Mouse (Mus musculus) neural tube, embryonic 11.5 days (tissue): ENCODE measurements around the gene Drosha. TPM values are rescaled to one million over a fixed set of nuclear protein-coding genes. Genes with fewer than 3 reads are reported as not detected.
A peak's percentile ranks its signal among the peaks of the same experiment; 100 is the strongest.

Experiments
- ATAC-seq: fragments of 200-750 bp; cut with Nextera tagmentation; 2 replicates; pipeline ENCODE4 v1.8.0; 2017; ENCODE audit warnings: moderate number of reproducible peaks, mild to moderate bottlenecking, moderate TSS enrichment, moderate library complexity; ENCODE audit not compliant: insufficient read depth, low FRiP score, low TSS enrichment
- DNase-seq: peaks from one replicate; pipeline ENCODE4 v3.0.0-alpha.2; 2015; ENCODE audit warnings: low spot score
- H3K27ac ChIP-seq: fragments of 300-500 bp; sonication (generic); 2 replicates; pipeline ENCODE4 v1.5.1; 2014; ENCODE audit warnings: low read depth, mild to moderate bottlenecking, low read length
- H3K27me3 ChIP-seq: fragments of 300-500 bp; sonication (generic); 2 replicates; pipeline ENCODE4 v1.6.1; 2014; ENCODE audit warnings: mild to moderate bottlenecking, low read length, mixed read lengths; ENCODE audit not compliant: control insufficient read depth, insufficient read depth
- H3K36me3 ChIP-seq: fragments of 300-500 bp; sonication (generic); 2 replicates; pipeline ENCODE4 v1.6.1; 2014; ENCODE audit warnings: mild to moderate bottlenecking, low read length, moderate library complexity, mixed read lengths; ENCODE audit not compliant: control insufficient read depth, insufficient read depth
- H3K4me1 ChIP-seq: fragments of 300-500 bp; sonication (generic); 2 replicates; pipeline ENCODE4 v1.6.1; 2014; ENCODE audit warnings: low read length, mixed read lengths; ENCODE audit not compliant: control insufficient read depth, insufficient read depth
- H3K4me2 ChIP-seq: fragments of 300-500 bp; sonication (generic); 2 replicates; pipeline ENCODE4 v1.6.1; 2014; ENCODE audit warnings: low read depth, mild to moderate bottlenecking, moderate library complexity
- H3K4me3 ChIP-seq: fragments of 300-500 bp; sonication (generic); 2 replicates; pipeline ENCODE4 v1.5.1; 2014; ENCODE audit warnings: low read depth, low read length
- H3K9ac ChIP-seq: fragments of 300-500 bp; sonication (generic); 2 replicates; pipeline ENCODE4 v1.6.1; 2014; ENCODE audit warnings: mild to moderate bottlenecking, low read length
- H3K9me3 ChIP-seq: fragments of 300-500 bp; sonication (generic); 2 replicates; pipeline ENCODE4 v1.6.1; 2016; ENCODE audit warnings: low read length; ENCODE audit not compliant: control insufficient read depth
- WGBS: fragments of 180-500 bp; shearing (Covaris S2); extraction: QIAGEN DNeasy Blood & Tissue Kit; methylation state at CpG from one replicate; pipeline ENCODE4 v1.1.7; 2014; 5-methylcytosine and 5-hydroxymethylcytosine counted together
- polyA plus RNA-seq: library from polyadenylated mRNA; unstranded; fragments of >200 nt; fragmentation: Nextera tagmentation; extraction: Ambion mirVana; gene quantifications from 2 replicates; pipeline ENCODE4 v1.2.1, GENCODE M21; 2014

Drosha gene
- polyA plus RNA-seq, 1 experiment from 2014 or later, result 81.0 TPM

DNA sequence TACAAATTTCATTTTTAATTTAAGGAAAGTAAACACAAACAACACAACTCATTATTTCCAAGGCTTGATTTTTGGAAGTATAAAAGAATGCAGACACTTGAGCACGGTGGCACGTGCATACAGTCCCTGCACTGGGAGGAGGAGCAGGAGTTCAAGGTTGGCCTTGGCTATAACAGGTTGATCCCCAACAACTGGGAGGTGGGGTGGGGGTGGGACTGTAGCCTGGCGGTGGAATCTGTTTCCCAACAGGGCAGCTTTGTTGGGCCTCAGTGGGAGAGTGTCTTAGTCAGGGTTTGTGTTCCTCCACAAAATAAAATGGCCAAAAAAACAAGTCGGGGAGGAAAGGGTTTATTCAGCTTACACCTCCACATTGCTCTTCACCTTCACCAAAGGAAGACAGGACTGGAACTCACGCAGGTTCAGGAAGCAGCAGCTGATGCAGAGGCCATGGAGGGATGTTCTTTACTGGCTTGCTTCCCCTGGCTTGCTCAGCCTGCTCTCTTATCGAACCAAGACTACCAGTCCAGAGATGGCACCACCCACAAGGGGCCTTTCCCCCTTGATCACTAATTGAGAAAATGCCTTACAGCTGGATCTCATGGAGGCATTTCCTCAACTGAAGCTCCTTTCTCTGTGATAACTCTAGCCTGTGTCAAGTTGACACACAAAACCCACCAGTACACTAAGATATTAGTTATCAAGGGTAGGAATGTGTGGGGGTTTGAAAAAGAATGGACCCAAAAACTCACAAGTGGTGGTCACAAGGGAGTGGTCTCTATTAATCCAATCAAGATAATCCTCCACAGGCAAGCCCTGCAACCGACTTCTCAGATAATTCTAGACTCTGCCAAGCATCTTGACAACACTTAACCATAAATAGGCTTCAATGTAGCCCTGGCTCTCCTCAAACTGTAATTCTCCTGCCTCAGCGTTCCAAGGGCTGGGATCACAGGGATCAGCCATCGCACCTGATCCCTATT is 1.9 kb upstream of the Drosha start:
- no peaks in the 10 kb centered on the region for H3K27me3 ChIP-seq
- no peak for ATAC-seq
- H3K9ac ChIP-seq, result no peak overlapping the region
- H3K4me2 ChIP-seq, result no peak overlapping the region
- DNase-seq, result no peak
- no peak overlapping the region for H3K27ac ChIP-seq
- H3K9me3 ChIP-seq, result no peaks in the 10 kb centered on the region
- WGBS, result 82% methylated on average over 9 of the region's 9 CpGs
- H3K4me1 ChIP-seq, result peaks cover 11% of the 10 kb centered on the region; the same call in 1 of the 2 replicates
- no peak overlapping the region for H3K4me3 ChIP-seq
- peaks cover 13% of the 10 kb centered on the region for H3K36me3 ChIP-seq

DNA sequence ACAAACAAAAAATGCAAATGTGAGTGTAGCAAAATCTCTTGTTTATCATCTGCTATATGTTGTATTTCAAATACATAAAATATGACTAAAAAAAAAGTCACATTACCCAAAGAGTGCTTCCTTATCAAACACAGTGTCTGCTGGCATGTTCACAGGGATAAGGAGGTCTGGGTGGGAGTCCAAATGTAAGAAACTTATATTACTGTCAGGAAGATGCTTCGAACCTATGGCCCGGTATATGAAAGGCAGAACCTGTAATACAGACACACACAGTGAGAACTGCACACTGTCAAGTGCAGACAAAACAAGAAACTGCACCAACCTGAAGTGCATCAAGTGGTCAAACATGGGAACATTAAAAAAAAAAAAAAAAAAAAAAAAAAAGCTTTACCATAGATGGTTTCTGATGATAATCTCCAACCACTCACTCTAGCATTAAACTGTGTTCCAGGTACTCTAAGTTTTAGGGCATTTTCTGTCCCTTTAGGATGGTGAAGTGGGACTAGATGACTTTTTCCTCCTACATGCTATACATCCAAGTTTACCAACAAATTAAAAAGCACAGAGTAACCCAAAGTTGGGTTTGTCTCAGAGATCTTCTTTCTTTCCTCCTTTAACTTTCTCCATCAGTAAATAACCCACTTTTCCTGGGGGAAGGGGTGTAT is 1.0 kb upstream of the Drosha start:
- Histone ChIP-seq H3K4me2 (peak overlapping the region; percentile 69), H3K9me3 (no peaks in the 10 kb centered on the region), H3K9ac (peak overlapping the region; percentile 93), H3K36me3 (peaks cover 13% of the 10 kb centered on the region), H3K4me1 (peaks cover 11% of the 10 kb centered on the region; the same call in 1 of the 2 replicates), H3K27me3 (no peaks in the 10 kb centered on the region), H3K27ac (no peak overlapping the region), H3K4me3 (peak overlapping the region; percentile 89)
- 92% methylated on average over 2 of the region's 2 CpGs for WGBS
- ATAC-seq, result no peak
- DNase-seq, result no peak

DNA sequence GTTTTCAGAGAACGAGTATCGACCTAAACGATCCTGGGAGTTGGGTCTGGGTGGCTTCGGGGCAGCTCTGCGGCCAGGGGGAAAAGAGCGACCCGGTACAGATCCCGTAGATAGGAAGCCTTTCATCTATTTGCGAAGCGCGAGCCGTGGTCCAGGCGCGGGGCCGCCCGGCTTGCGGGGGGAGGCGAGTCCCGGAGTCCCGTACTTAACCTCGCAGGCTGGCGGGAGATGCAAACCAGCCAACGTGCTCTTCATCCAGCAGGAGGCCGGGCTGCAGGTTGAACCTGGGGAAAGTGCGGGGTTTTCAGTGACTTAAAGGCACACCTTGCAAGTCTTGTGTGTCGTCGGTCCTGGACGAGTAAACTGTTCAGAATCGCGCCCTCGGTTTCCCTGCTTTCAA is 350 bp downstream of the Drosha start:
- peaks cover 11% of the 10 kb centered on the region for H3K36me3 ChIP-seq
- no peaks in the 10 kb centered on the region for H3K9me3 ChIP-seq

DNA sequence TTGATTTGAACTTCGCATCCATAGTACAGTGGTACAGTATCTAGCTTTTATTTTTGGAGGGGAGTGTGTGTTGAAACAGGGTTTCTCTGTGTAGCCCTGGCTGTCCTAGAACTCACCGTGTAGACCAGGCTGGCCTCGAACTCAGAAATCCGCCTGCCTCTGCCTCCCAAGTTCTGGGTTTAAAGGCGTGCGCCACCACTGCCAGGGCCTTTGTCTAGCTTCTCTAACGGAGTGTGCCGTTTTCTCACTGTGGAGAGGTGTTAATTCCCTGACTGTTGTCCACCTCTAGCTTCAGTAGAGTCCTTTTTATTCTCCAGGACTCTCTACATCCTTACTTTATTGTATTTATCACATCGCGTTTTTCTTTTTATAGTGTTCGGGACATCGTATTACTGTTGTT is 793 bp downstream of the Drosha start:
- no peak for ATAC-seq
- peak overlapping the region; percentile 66 for H3K4me2 ChIP-seq
- H3K27me3 ChIP-seq, result no peaks in the 10 kb centered on the region
- H3K4me1 ChIP-seq, result peaks cover 11% of the 10 kb centered on the region; the same call in 1 of the 2 replicates
- peak overlapping the region; percentile 89 for H3K4me3 ChIP-seq
- 53% methylated on average over 12 of the region's 12 CpGs for WGBS
- H3K9me3 ChIP-seq, result no peaks in the 10 kb centered on the region
- peaks cover 11% of the 10 kb centered on the region for H3K36me3 ChIP-seq
- peak overlapping the region; percentile 88 for H3K9ac ChIP-seq
- no peak for DNase-seq
- H3K27ac ChIP-seq, result no peak overlapping the region

More for the DNA sequence above, 350 bp downstream of the Drosha start:
- Histone ChIP-seq H3K9ac (peak overlapping the region; percentile 88), H3K4me2 (peak overlapping the region; percentile 66), H3K27ac (peak overlapping the region; percentile 76; the same call in 1 of the 2 replicates), H3K4me3 (peak overlapping the region; percentile 89), H3K4me1 (peaks cover 11% of the 10 kb centered on the region; the same call in 1 of the 2 replicates), H3K27me3 (no peaks in the 10 kb centered on the region)
- WGBS, result under 1% methylated on average over 31 of the region's 31 CpGs
- ATAC-seq (no peak; the same call in 1 of the 2 replicates), DNase-seq (no peak)

DNA sequence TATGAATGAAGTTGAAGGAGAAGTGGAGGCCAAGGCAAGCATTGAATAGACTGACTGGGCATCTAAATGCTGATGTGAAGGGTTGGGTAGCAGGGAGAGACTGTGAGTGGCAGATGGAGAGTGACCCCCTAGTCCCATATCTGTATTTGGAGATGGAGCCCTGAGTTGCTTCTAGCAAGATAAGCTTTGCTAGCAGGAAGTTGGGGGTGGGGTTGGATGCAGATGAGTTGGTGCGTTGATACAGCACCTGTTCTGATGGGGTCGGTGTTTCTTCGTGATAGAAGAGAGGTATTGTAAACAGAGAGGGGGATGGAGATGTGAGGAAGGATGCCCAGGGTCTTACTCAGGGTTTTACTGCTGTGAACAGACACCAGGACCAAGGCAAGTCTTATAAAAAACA is 5.3 kb downstream of the Drosha start:
- DNase-seq (no peak), ATAC-seq (no peak)
- Histone ChIP-seq H3K9ac (no peak overlapping the region), H3K27me3 (no peaks in the 10 kb centered on the region), H3K27ac (no peak overlapping the region), H3K9me3 (no peaks in the 10 kb centered on the region), H3K4me2 (no peak overlapping the region), H3K4me3 (no peak overlapping the region), H3K36me3 (peaks cover 17% of the 10 kb centered on the region), H3K4me1 (peaks cover 7% of the 10 kb centered on the region; the same call in 1 of the 2 replicates)
- 95% methylated on average over 3 of the region's 3 CpGs for WGBS

DNA sequence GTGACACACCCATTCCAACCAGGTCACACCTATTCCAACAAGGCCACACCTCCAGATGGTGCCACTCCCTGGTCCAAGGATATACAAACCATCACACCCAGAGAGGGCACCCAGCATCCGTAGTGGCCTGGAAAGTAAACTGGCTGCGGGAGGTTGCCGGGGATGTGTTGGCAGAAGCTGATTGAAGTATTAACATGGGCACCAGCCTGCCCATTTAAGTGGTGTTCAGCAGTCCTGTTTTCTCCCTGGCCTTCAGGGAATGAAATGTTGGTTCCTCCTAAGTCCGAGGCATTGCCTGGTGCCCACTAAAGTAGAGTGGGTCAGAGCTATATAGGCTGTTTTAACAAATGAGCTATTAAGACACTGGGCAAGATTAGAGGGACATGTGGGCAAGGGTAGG is 8.0 kb downstream of the Drosha start:
- Histone ChIP-seq H3K36me3 (peaks cover 20% of the 10 kb centered on the region), H3K4me2 (no peak overlapping the region), H3K27me3 (no peaks in the 10 kb centered on the region), H3K27ac (no peak overlapping the region), H3K4me1 (no peaks in the 10 kb centered on the region), H3K9me3 (no peaks in the 10 kb centered on the region), H3K4me3 (no peak overlapping the region), H3K9ac (no peak overlapping the region)
- ATAC-seq (no peak), DNase-seq (no peak)
- 96% methylated on average over 4 of the region's 4 CpGs for WGBS

DNA sequence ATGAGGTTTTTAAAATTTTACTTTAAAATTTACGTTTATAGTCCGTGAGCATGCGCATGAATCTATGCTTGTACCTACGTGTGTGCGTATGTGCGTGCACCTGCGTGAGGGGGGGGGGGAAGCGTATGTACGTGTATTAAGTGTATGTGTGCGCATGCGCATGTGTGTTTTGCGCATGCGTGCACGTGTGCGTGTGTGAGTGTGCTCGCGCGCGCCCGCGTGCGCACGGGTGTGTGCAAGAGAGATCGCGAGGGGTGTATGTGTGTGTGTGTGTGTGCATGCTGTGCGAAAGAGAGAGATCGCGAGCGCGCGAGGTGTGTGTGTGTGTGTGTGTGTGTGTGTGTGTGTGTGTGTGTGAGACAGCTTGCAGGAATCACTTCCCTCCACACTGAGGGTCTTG is 8.8 kb downstream of the Drosha start:
- Histone ChIP-seq H3K36me3 (peaks cover 13% of the 10 kb centered on the region), H3K27me3 (no peaks in the 10 kb centered on the region), H3K9me3 (no peaks in the 10 kb centered on the region), H3K9ac (no peak overlapping the region), H3K27ac (no peak overlapping the region), H3K4me1 (no peaks in the 10 kb centered on the region), H3K4me2 (no peak overlapping the region), H3K4me3 (no peak overlapping the region)
- WGBS, result 98% methylated on average over 31 of the region's 31 CpGs
- ATAC-seq (no peak), DNase-seq (no peak)

DNA sequence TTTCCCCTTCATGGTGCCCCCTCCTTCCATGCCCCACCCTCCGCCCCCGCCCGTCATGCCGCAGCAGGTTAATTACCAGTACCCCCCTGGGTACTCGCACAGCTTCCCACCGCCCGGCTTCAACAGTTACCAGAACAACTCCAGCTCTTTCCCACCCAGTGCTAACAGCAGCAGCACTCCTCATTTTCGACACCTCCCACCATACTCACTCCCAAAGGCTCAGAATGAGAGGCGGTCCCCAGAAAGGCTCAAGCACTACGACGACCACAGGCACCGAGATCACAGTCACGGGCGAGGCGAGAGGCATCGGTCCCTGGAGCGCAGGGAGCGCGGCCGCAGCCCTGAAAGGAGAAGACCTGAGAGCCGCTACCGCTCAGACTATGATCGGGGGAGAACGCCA is 9.6 kb downstream of the Drosha start:
- Histone ChIP-seq H3K4me3 (no peak overlapping the region), H3K9ac (no peak overlapping the region), H3K4me2 (no peak overlapping the region), H3K27me3 (no peaks in the 10 kb centered on the region), H3K36me3 (peaks cover 12% of the 10 kb centered on the region), H3K27ac (no peak overlapping the region), H3K9me3 (no peaks in the 10 kb centered on the region), H3K4me1 (no peaks in the 10 kb centered on the region)
- ATAC-seq, result no peak
- no peak for DNase-seq
- WGBS, result 95% methylated on average over 24 of the region's 24 CpGs
